ENCODE assay signal across 8 mouse cellular contexts in genomic region chr5:4757902-4758301, GRCm38 (mm10). TPM values are rescaled to one million over a fixed set of nuclear protein-coding genes. Genes with fewer than 3 reads are reported as not detected.
DNase-seq lines count a peak whose midpoint lies in the region; ATAC-seq lines count a peak whose summit lies in the region.

Fzd1 (minus strand) TSS chr5:4758035.

- H3K27me3 ChIP-seq in intestine, embryonic 15.5 days (replicated peaks), result no peaks in the 10 kb centered on the region; the same call in 1 of the 2 replicates

- intact Hi-C loops in gastrocnemius, postnatal 36 days (cut with DNase I), result no loop called here
- intact Hi-C loops in left cerebral cortex, postnatal 14 days (cut with DNase I), result loop anchor here (5.0 to 10.0 kb wide), 2 partner anchors 159 to 263 kb away; no protein-coding TSS in a partner anchor

- no peaks in the 10 kb centered on the region for H3K36me3 ChIP-seq in intestine, embryonic 15.5 days

- peak; percentile 89 for DNase-seq in adrenal gland, adult 8-10 months
- peak; percentile 98 for DNase-seq in embryo, embryonic 11 days
- DNase-seq in gastrocnemius, postnatal 36 days, result peak; percentile 85 to 86
- DNase-seq in left cerebral cortex, postnatal 14 days (ENCODE audit: low spot score in 2 of 2), result peak; percentile 90 to 91
- DNase-seq in right cerebral cortex, postnatal 14 days, result peak; percentile 86

- H3K9ac ChIP-seq in intestine, embryonic 15.5 days, result peak within 1 kb of the TSS; percentile 86

- peak; percentile 92 for ATAC-seq in intestine, embryonic 15.5 days
- peak; percentile 89 for ATAC-seq in megakaryocyte progenitor cell, adult 5-6 weeks (replicated peaks; ENCODE audit: poor library complexity)
- no peak for ATAC-seq in CD4-positive, CD25-positive, alpha-beta regulatory T cell, adult 4 months

- peaks cover 14% of the 10 kb centered on the region; the same call in 1 of the 2 replicates for H3K4me1 ChIP-seq in intestine, embryonic 15.5 days (replicated peaks)

- peak within 1 kb of the TSS; percentile 86 for H3K4me3 ChIP-seq in intestine, embryonic 15.5 days (replicated peaks)

- WGBS in intestine, embryonic 15.5 days, result 0% methylated on average over 33 of the region's 33 CpGs

- no peaks in the 10 kb centered on the region for H3K9me3 ChIP-seq in intestine, embryonic 15.5 days

- peak within 1 kb of the TSS; percentile 99 for H3K27ac ChIP-seq in intestine, embryonic 15.5 days

- peak within 1 kb of the TSS; percentile 93 for H3K4me2 ChIP-seq in intestine, embryonic 15.5 days (replicated peaks)

RNA-seq across cellular contexts. Expression of gene Fzd1, which starts in this region (rescaled TPM):
- total RNA-seq in adrenal gland, adult 8-10 months (2022), result 10 to 100 TPM; 14.8 to 17.6 (median 16.2) TPM
- total RNA-seq in gastrocnemius, postnatal 36 days (2021), result 1 to 10 TPM; 3.1 to 3.3 TPM
- polyA plus RNA-seq in intestine, embryonic 15.5 days (2015; fragmentation: Nextera tagmentation; extraction: Ambion mirVana), result 16.9 and 17.8 TPM in 2 replicates
- total RNA-seq in left cerebral cortex, postnatal 14 days (2021), result 10 to 100 TPM; 15.0 to 19.7 TPM
- total RNA-seq in megakaryocyte progenitor cell, adult 5-6 weeks (2015), result 0.56 and 0.67 TPM in 2 replicates
- 0.14 and 0.29 TPM in 2 replicates for total RNA-seq in megakaryocyte progenitor cell, adult 5-6 weeks (2017)
- polyA plus RNA-seq in CD4-positive, CD25-positive, alpha-beta regulatory T cell, adult 4 months (2017; shearing (Covaris generic)), result not detected

Comparison
In these comparisons a context has a peak if more than half of its experiments do, and no peak if none do; other contexts are left out.
1. RNA of gene Fzd1 (polyA plus RNA-seq): 16.9 to 17.8 TPM in intestine, embryonic 15.5 days; not detected in CD4-positive, CD25-positive, alpha-beta regulatory T cell, adult 4 months; every median in the first group is over 10 times any median in the second.
2. Peak in ATAC-seq in megakaryocyte progenitor cell, adult 5-6 weeks; RNA of the gene not detected or under 1 TPM.
3. Peak in every context shown above with its lines, with median percentiles within 50 percentile points of each other: DNase-seq.